Mouse (Mus musculus) lung, postnatal 0 days (tissue): ENCODE measurements at regions not wholly inside any gene's neighbourhood (a gene's known extent, or its start where the extent isn't known, plus 50 kb on each side); places are given as distances from the start of the nearest gene placed in this dataset.

ENCODE experiments used
- CTCF ChIP-seq: IDR thresholded peaks from 2 replicates; pipeline ENCODE4 v1.5.1; 2016; ENCODE audit warnings: antibody characterized with exemption, mild to moderate bottlenecking
- EP300 ChIP-seq: IDR thresholded peaks from 2 replicates; pipeline ENCODE4 v1.6.1; 2016; ENCODE audit warnings: antibody characterized with exemption, mild to moderate bottlenecking, control low read depth

- TF ChIP-seq CTCF (no peak), EP300 (no peak)
Measured at GRCm38 (mm10) chr1:57208415-57208814, 169.0 kb upstream of the 1700066M21Rik start.
